Mouse (Mus musculus): ENCODE data around the gene Antxr1.

- TF ChIP-seq POLR2A (IDR thresholded peaks at IDR 0.05; ENCODE audit: extremely low read depth, insufficient read depth, low read length) (no peak), CTCF (IDR thresholded peaks at IDR 0.05; ENCODE audit: low read depth, low read length) (no peak)
Observed at GRCm38 (mm10) chr6:87165536-87166311, 169.9 kb downstream of the Antxr1 start.
